Mouse (Mus musculus) regulatory T cell (primary cell): ENCODE measurements around the gene Kcnj10.

Source experiments
- in situ Hi-C: fragments of 300-600 bp; cut with MboI, MseI; formaldehyde crosslinking; loops from one replicate; pipeline ENCODE4 v1.15.1; 2025; ENCODE audit warnings: high pct_unique_total_duplicates

Gene Kcnj10

GRCm38 (mm10) chr1:172311921-172312767 is 28.9 kb upstream of the Kcnj10 start:
- in situ Hi-C loops: loop anchor here (5.0 to 10.0 kb wide), 2 partner anchors 165 to 267 kb away; partner anchors contain the start of gene Dcaf8

- in situ Hi-C loops: loop anchor here (5.0 to 10.0 kb wide), 2 partner anchors 166 to 268 kb away; partner anchors contain the start of gene Dcaf8
Measured at GRCm38 (mm10) chr1:172312768-172313561, 28.0 kb upstream of the Kcnj10 start.

DNA sequence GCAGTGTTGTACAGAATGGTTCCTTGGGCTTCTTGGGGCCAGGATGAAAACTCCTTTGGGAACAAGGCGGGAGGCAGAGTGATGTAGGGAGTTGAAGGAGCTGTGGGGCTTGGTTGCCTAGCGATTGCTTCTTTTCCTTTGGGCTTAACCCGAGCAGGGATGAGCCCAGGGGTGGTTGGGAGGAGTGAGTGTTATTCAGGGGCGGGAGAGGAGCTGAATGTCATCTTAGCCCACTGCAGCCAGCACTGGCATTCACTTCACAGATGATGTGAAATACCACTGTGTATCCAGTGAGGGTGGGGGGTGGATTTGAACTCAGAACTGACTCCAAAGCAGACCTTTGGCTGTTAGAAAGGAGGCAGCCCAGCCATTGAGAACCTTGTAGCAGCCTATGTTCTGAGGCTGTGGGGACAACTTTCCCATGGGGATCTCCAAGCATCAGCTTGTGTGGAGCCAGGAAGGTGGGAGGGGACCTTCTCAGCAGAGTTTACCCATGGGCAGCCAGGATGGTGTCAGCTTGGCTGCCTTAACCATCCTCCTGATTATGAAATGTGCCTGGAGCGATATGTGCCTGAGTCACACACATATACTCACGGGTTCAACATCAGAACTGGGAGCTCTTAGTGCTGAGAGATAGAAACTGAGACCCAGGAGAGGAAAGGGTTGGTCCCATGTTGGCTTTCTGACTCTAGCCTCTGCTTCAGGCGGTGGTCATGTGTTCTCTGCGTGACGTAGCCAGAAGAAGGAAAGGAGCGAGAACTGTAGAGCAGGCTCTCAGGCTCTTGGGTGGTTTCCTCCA is 27.2 kb upstream of the Kcnj10 start:
- in situ Hi-C loops: loop anchor here (5.0 to 10.0 kb wide), 2 partner anchors 167 to 269 kb away; partner anchors contain the start of gene Dcaf8

- in situ Hi-C loops: loop anchor here (5.0 to 10.0 kb wide), 2 partner anchors 168 to 270 kb away; partner anchors contain the start of gene Dcaf8
Measured at GRCm38 (mm10) chr1:172314911-172315310, 26.1 kb upstream of the Kcnj10 start.

DNA sequence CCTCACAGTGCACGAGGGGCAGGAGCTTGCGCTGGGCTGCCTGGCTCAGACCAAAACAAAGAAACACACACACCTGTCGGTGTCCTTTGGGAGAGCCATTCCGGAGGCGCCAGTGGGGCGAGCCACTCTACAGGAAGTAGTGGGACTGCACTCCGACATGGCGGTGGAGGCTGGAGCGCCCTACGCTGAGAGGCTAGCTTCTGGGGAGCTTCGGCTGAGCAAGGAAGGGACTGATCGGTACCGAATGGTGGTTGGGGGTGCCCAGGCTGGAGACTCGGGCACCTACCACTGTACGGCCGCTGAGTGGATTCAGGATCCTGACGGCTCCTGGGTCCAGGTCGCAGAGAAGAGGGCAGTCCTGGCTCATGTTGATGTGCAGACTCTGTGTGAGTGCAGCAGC is 23.6 kb upstream of the Kcnj10 start:
- in situ Hi-C loops: loop anchor here (10.0 kb wide), 1 partner anchor 273 kb away; no protein-coding TSS in a partner anchor

DNA sequence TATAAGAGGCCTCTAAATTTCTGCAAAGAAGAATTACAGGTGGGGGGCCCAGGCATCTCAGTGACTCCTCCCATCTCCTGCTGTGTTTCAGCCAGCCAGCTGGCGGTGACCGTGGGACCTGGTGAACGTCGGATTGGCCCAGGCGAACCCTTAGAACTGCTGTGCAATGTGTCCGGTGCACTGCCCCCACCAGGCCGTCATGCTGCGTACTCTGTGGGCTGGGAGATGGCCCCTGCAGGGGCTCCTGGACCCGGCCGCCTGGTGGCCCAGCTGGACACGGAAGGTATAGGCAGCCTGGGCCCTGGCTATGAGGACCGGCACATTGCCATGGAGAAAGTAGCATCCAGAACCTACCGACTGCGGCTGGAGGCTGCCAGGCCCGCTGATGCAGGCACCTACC is 23.1 kb upstream of the Kcnj10 start:
- in situ Hi-C loops: loop anchor here (10.0 kb wide), 1 partner anchor 273 kb away; no protein-coding TSS in a partner anchor

- in situ Hi-C loops: loop anchor here (10.0 kb wide), 1 partner anchor 274 kb away; no protein-coding TSS in a partner anchor
Measured at GRCm38 (mm10) chr1:172318424-172319035, 22.5 kb upstream of the Kcnj10 start.

- in situ Hi-C loops: loop anchor here (10.0 kb wide), 1 partner anchor 275 kb away; no protein-coding TSS in a partner anchor
Measured at GRCm38 (mm10) chr1:172319346-172319745, 21.7 kb upstream of the Kcnj10 start.

DNA sequence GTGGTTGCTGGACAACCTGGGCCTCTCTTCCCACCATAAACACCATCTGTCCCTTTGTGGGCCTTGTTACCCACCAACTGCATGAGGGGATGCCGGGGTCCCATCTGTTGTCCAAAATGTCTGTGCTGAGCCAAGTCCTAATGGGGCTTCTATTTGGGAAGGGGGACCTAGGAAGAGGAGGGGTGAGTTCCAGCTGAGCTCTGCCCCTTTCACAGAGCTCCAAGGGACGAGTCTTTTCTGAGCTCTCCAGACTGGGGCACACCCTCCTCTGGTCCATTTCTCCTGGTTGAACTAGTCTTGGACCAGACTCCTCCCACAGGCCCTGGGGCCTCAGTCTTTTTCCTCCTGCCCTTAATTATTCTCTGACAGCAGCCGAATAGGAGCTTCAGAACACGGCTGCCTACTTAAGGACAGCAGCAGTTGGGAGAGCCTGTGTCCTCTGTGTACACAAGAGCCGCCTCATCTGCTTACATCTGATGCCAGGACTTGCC is 21.0 kb upstream of the Kcnj10 start:
- in situ Hi-C loops: loop anchor here (10.0 kb wide), 1 partner anchor 275 kb away; no protein-coding TSS in a partner anchor

DNA sequence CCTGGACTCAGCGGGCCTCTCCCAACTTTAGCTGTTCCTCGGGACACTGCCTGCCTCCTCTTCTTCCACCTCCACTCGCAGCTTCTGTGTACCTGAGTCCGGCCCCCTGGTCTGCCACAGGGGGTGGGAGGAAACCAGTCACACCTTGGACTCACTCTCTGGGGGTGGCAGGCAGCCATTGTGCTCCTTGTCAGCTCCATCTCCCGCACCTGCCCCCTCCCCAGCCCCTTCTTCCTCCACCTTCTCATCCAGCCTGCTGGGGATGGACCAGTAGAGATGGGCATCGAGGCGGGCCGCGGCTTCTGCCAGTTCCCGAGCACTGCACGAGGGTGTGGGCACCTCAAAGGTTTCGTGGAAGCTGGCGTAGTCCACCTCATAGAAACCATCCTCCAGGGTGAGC is 18.3 kb upstream of the Kcnj10 start:
- in situ Hi-C loops: no loop called here

DNA sequence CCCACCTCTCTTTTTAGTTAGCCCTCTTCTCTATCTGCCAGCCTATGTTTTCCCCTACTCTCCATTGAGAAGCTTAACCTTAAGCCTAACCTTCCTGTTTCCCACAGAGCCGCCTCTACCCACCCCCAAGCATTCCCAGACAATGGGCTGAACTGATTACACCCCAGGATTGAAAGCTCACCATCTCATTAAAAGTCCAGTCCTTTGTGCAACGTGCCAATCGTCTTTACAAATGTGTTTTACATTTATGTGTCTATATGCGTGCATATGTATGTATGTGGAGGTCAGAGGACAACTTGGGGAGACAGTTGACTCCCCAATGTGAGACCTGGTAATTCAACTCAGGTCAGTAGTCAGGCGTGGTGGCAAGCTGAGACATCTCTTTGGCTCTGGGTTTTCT is 17.7 kb upstream of the Kcnj10 start:
- in situ Hi-C loops: no loop called here

- in situ Hi-C loops: no loop called here
Measured at GRCm38 (mm10) chr1:172323801-172324359, 17.1 kb upstream of the Kcnj10 start.

DNA sequence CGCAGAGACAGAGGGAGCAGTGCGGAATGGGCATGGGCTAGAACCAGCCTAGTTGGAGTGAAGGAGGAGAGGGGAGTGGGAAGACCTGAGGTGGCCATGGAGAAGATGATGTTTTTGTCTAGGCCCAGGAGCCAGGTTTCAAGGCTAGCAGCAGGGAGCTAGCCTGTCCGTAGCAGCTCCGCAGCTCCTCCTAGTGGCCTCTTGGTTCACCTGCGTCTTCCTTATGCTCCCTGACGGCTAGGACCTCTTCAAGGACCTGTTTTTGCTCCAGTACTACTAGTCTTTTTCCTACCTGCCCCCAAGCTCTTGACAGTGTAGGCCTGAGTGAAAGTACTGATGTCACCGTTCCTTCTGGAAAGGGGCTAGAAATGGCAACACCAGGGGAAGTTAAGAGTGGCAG is 16.3 kb upstream of the Kcnj10 start:
- in situ Hi-C loops: no loop called here

DNA sequence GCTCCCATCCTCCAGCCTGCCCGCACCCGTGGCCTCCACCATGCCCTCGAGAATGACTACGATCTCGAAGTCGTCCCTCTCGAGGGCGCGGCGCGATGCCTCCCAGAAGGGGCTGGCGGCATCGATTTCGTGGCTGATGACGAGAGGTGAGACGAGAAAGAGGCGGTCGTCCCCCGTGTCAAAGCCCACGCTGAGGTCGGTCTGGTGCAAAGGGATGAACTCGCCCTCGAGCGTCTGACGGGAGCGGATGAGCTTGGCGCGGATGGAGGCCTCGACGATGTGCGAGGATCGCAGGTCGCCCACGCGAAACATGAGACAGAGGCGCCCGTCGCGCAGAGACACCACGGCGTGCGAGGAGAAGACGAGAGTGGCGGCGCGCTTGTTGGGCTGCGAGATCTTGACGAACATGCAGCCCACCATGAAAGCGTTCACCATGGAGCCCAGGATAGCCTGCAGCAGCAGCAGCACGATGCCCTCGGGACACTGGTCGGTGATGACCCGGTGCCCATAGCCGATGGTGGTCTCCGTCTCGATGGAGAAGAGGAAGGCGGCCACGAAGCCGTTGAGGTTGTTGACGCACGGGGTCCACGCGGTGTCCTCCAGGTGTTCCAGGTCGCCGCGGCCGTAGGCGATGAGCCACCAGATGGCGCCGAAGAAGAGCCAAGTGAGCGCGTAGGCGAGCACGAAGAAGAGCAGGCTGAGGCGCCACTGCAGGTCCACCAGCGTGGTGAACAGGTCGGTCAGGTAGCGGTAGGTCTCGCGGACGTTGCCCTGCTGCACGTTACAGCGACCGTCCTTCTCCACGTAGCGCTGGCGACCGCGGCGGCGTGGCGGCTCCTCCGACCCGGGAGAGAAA is 15.1 kb upstream of the Kcnj10 start:
- in situ Hi-C loops: no loop called here

DNA sequence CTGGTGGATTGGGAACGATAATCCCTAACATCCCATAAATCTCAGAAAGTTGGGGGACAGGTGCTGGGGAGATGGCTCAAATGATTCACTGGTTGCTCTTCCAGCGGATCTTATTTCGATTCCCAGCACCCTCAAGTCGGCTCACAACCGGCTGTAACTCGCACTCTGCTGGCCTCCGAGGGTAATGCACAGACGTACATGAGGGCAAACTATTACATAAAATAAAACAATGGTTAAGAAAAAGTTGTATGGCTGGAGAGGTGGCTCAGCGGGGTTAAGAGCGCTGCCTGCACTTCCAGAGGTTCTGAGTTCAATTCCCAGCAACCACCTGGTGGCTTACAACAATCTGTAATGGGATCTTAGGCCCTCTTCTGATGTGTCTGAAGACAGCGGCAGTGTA is 14.3 kb upstream of the Kcnj10 start:
- in situ Hi-C loops: no loop called here

- in situ Hi-C loops: no loop called here
Measured at GRCm38 (mm10) chr1:172327206-172328001, 13.6 kb upstream of the Kcnj10 start.

DNA sequence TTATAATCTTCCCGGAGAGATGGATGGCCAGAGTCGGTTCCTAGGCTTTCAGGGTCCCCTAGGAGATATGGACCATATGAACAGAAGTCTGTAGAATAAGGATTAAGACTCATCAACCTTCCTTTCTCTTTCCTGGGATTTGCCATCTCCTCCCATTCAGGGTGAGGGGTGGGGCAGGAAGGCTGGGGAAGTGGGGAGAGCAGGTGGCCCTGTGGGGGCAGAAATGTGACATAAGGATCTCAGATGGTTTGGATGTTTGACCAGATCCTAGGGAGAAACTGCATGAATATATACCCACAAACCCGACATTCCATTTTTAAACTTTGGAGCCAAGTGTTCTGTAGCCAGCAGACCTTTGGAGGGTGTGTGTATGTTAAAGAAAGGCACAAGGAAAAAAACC is 13.0 kb upstream of the Kcnj10 start:
- in situ Hi-C loops: no loop called here

GRCm38 (mm10) chr1:172328461-172328860 is 12.5 kb upstream of the Kcnj10 start:
- in situ Hi-C loops: no loop called here
